Mouse (Mus musculus) midbrain, embryonic 15.5 days (tissue): Measurements from ENCODE around the gene Atp2a2. TPM values are rescaled to one million over a fixed set of nuclear protein-coding genes. Genes with fewer than 3 reads are reported as not detected.
A peak's percentile ranks its signal among the peaks of the same experiment; 100 is the strongest.

ENCODE experiments used
- ATAC-seq: fragments of 200-750 bp; cut with Nextera tagmentation; replicated peaks from 2 replicates; pipeline ENCODE4 v1.8.0; 2017; ENCODE audit warnings: moderate TSS enrichment
- H3K27ac ChIP-seq: fragments of 300-500 bp; sonication (generic); 2 replicates; pipeline ENCODE4 v1.5.1; 2015; ENCODE audit warnings: mild to moderate bottlenecking, inconsistent platforms
- H3K27me3 ChIP-seq: fragments of 300-500 bp; sonication (generic); replicated peaks from 2 replicates; pipeline ENCODE4 v1.6.1; 2015; ENCODE audit warnings: inconsistent platforms
- H3K36me3 ChIP-seq: fragments of 300-500 bp; sonication (generic); replicated peaks from 2 replicates; pipeline ENCODE4 v1.6.1; 2015; ENCODE audit warnings: inconsistent platforms
- H3K4me1 ChIP-seq: fragments of 300-500 bp; sonication (generic); 2 replicates; pipeline ENCODE4 v1.6.1; 2015; ENCODE audit warnings: inconsistent platforms
- H3K4me2 ChIP-seq: fragments of 300-500 bp; sonication (generic); 2 replicates; pipeline ENCODE4 v1.6.1; 2015; ENCODE audit warnings: inconsistent platforms, mild to moderate bottlenecking, moderate library complexity
- H3K4me3 ChIP-seq: fragments of 300-500 bp; sonication (generic); 2 replicates; pipeline ENCODE4 v1.5.1; 2015; ENCODE audit warnings: mild to moderate bottlenecking, inconsistent platforms
- H3K9ac ChIP-seq: fragments of 300-500 bp; sonication (generic); 2 replicates; pipeline ENCODE4 v1.6.1; 2015; ENCODE audit warnings: mild to moderate bottlenecking, inconsistent platforms
- H3K9me3 ChIP-seq: fragments of 300-500 bp; sonication (generic); 2 replicates; pipeline ENCODE4 v1.6.1; 2016; ENCODE audit warnings: inconsistent platforms
- WGBS: fragments of 180-500 bp; shearing (Covaris S2); methylation state at CpG from one replicate; pipeline ENCODE4 v1.1.7; 2015; ENCODE audit warnings: mixed read lengths; 5-methylcytosine and 5-hydroxymethylcytosine counted together
- polyA plus RNA-seq: library from polyadenylated mRNA; unstranded; fragments of >200 nt; fragmentation: Nextera tagmentation; extraction: Ambion mirVana; gene quantifications from 2 replicates; pipeline ENCODE4 v1.2.1, GENCODE M21; 2015

The Atp2a2 gene
- polyA plus RNA-seq, 1 experiment from 2014 or later = 46.3 TPM

DNA sequence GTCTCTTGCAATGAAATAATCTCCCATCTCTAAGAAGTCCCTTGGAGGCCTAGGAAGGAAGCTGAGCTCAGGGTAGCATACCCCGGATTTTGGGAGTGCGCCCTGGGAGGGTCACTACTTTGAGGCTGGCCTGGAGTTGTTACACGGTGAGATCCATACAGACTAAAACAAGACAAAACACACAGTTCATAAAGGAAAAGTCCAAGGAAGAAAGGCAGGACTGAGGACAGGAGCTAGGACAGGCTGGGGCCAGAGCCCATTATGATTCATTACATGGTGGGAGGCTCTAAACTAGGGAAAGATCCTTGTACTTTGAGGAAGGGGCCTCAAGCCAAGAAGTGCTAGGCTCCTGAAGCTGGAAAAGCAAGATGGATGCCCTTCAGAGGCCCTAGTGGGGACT lies 26.6 kb upstream of the Atp2a2 start:
- H3K27me3 ChIP-seq = no peaks in the 10 kb centered on the region
- H3K9me3 ChIP-seq = no peaks in the 10 kb centered on the region
- no peak overlapping the region for H3K4me2 ChIP-seq
- no peak overlapping the region for H3K9ac ChIP-seq
- H3K36me3 ChIP-seq = no peaks in the 10 kb centered on the region
- ATAC-seq = no peak
- H3K4me3 ChIP-seq = no peak overlapping the region
- peaks cover 5% of the 10 kb centered on the region; the same call in 1 of the 2 replicates for H3K4me1 ChIP-seq
- 64% methylated on average over 3 of the region's 3 CpGs for WGBS
- no peak overlapping the region for H3K27ac ChIP-seq

GRCm38 (mm10) chr5:122527761-122528160 lies 25.7 kb upstream of the Atp2a2 start:
- no peak overlapping the region for H3K27ac ChIP-seq
- no peak overlapping the region for H3K9ac ChIP-seq
- H3K4me3 ChIP-seq = no peak overlapping the region
- no peaks in the 10 kb centered on the region for H3K27me3 ChIP-seq
- 62% methylated on average over 11 of the region's 11 CpGs for WGBS
- H3K4me1 ChIP-seq = peaks cover 5% of the 10 kb centered on the region; the same call in 1 of the 2 replicates
- H3K4me2 ChIP-seq = no peak overlapping the region
- no peaks in the 10 kb centered on the region for H3K9me3 ChIP-seq
- ATAC-seq = no peak
- H3K36me3 ChIP-seq = no peaks in the 10 kb centered on the region

DNA sequence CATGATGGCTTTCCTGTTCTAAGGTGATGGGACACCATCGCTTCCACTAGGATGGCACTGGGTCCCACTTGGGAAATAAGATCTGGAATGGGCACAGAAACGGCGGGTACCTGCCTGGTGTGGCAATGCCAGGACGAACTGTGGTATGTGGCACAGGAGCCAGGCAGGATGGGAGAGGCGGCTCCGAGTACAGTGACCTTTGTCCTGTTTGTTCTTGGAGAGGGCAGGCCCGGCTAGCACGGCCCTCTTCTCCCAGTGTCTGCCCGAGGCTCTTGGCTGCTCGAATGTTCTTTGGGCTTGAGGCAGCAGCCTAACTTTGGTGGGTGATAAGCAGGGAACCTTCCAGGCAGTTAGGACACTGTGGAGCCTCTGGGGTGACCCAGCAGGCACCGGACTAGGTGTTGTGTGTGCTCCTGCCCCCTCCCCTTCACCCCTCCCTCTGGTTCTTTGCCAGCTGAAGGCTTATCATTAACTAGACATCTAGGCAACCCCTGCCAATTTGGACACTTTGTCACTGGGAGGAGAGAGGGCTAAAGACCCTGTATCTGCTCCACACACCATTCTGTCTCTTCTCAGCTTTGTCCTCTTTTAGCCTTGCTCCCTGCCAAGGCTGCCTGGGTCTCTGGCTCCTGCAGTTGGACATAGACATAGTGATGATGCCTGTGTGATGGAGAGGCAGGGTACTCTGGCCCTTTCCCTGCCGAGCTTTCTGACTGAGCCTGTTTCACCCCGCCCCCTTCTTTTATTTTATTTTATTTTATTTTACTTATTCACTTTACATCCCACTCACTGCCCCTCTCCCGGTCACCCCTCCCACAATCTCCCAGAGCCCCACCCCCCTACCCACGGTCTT lies 25.1 kb upstream of the Atp2a2 start:
- H3K9me3 ChIP-seq = no peaks in the 10 kb centered on the region
- H3K4me1 ChIP-seq = peaks cover 5% of the 10 kb centered on the region; the same call in 1 of the 2 replicates
- ATAC-seq = no peak
- no peak overlapping the region for H3K9ac ChIP-seq
- H3K36me3 ChIP-seq = no peaks in the 10 kb centered on the region
- WGBS = 74% methylated on average over 15 of the region's 15 CpGs
- no peak overlapping the region for H3K4me2 ChIP-seq
- peak overlapping the region; percentile 49; the same call in 1 of the 2 replicates for H3K27ac ChIP-seq
- H3K4me3 ChIP-seq = no peak overlapping the region
- H3K27me3 ChIP-seq = no peaks in the 10 kb centered on the region

DNA sequence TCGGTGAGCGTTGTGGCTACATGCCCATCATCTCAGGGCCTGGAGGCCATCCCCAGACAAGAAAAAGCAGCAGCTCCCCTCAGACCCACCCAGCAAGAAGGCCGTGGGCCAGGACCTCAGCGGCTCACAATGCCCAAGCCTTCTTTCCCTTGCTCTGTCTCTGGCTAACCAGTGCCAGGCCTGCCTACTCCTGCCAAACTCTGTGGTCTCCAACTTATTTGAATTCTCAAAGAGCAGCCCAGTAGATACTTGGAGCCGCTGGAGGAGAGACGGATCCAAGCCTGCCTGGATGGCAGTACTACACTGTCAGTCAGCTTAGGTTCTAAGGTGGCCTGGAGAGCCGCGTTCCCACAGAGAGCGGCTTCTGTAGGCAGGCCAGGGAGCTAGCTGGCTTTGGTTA lies 24.4 kb upstream of the Atp2a2 start:
- 83% methylated on average over 9 of the region's 9 CpGs for WGBS
- H3K4me3 ChIP-seq = no peak overlapping the region
- H3K27ac ChIP-seq = peak overlapping the region; percentile 49; the same call in 1 of the 2 replicates
- H3K9me3 ChIP-seq = no peaks in the 10 kb centered on the region
- H3K36me3 ChIP-seq = no peaks in the 10 kb centered on the region
- ATAC-seq = no peak
- peaks cover 5% of the 10 kb centered on the region; the same call in 1 of the 2 replicates for H3K4me1 ChIP-seq
- no peak overlapping the region for H3K4me2 ChIP-seq
- no peaks in the 10 kb centered on the region for H3K27me3 ChIP-seq
- no peak overlapping the region for H3K9ac ChIP-seq

- Histone ChIP-seq H3K9ac (no peak overlapping the region), H3K27ac (no peak overlapping the region), H3K36me3 (no peaks in the 10 kb centered on the region), H3K9me3 (no peaks in the 10 kb centered on the region), H3K4me2 (no peak overlapping the region), H3K27me3 (no peaks in the 10 kb centered on the region), H3K4me1 (peaks cover 5% of the 10 kb centered on the region; the same call in 1 of the 2 replicates), H3K4me3 (no peak overlapping the region)
- WGBS = 87% methylated on average over 14 of the region's 14 CpGs
- ATAC-seq = no peak
Measured at GRCm38 (mm10) chr5:122525238-122525931, 23.4 kb upstream of the Atp2a2 start.

DNA sequence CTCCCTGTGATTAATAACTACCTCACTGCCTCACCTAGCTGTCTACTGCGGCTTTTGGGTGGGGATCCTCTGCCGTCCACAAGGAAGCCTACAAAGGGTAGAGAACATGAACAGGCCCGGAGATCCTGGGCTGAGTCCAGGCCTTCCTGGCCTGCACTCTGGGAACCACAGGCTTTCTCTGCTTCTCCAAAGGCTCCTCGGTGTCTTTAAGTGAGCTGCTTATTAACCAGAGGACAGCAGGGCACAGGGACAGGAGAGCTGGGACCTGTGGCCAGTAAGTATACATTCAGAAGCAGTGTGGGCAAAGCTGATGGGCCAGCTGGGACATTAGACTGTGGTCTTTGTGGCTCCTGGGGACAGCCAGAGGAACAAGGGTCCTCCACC lies 22.8 kb upstream of the Atp2a2 start:
- Histone ChIP-seq H3K36me3 (no peaks in the 10 kb centered on the region), H3K4me3 (no peak overlapping the region), H3K4me2 (no peak overlapping the region), H3K27me3 (no peaks in the 10 kb centered on the region), H3K9ac (no peak overlapping the region), H3K27ac (no peak overlapping the region), H3K9me3 (no peaks in the 10 kb centered on the region), H3K4me1 (peaks cover 5% of the 10 kb centered on the region; the same call in 1 of the 2 replicates)
- no peak for ATAC-seq
- WGBS = 88% methylated on average over 4 of the region's 4 CpGs

DNA sequence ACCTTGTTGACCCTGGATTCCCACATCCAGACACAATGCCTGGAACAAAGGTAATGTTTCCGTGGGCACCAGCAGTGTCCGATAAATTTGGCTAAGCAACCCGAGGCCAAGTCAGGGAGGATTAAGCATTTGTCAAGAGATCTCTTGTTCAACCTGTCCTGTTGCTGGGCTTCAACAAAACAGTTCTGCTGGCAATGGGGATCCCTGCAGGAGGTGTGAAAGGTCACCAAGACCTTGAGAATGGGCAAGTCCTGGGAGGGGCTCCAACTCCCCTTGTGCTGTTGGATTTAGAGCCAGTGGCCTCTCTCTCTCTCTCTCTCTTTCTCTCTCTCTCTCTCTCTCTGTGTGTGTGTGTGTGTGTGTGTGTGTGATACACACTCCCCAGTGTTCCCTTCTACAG lies 22.2 kb upstream of the Atp2a2 start:
- Histone ChIP-seq H3K9ac (no peak overlapping the region), H3K27me3 (no peaks in the 10 kb centered on the region), H3K9me3 (no peaks in the 10 kb centered on the region), H3K4me2 (no peak overlapping the region), H3K4me1 (peaks cover 5% of the 10 kb centered on the region; the same call in 1 of the 2 replicates), H3K36me3 (no peaks in the 10 kb centered on the region), H3K4me3 (no peak overlapping the region), H3K27ac (no peak overlapping the region)
- WGBS = 32% methylated on average over 3 of the region's 3 CpGs
- no peak for ATAC-seq

- Histone ChIP-seq H3K36me3 (no peaks in the 10 kb centered on the region), H3K9me3 (no peaks in the 10 kb centered on the region), H3K27me3 (no peaks in the 10 kb centered on the region), H3K4me1 (no peaks in the 10 kb centered on the region), H3K4me2 (no peak overlapping the region), H3K9ac (no peak overlapping the region), H3K4me3 (no peak overlapping the region), H3K27ac (no peak overlapping the region)
- WGBS = 36% methylated on average over 3 of the region's 3 CpGs
- ATAC-seq = no peak
Measured at GRCm38 (mm10) chr5:122521130-122521473, 19.1 kb upstream of the Atp2a2 start.

DNA sequence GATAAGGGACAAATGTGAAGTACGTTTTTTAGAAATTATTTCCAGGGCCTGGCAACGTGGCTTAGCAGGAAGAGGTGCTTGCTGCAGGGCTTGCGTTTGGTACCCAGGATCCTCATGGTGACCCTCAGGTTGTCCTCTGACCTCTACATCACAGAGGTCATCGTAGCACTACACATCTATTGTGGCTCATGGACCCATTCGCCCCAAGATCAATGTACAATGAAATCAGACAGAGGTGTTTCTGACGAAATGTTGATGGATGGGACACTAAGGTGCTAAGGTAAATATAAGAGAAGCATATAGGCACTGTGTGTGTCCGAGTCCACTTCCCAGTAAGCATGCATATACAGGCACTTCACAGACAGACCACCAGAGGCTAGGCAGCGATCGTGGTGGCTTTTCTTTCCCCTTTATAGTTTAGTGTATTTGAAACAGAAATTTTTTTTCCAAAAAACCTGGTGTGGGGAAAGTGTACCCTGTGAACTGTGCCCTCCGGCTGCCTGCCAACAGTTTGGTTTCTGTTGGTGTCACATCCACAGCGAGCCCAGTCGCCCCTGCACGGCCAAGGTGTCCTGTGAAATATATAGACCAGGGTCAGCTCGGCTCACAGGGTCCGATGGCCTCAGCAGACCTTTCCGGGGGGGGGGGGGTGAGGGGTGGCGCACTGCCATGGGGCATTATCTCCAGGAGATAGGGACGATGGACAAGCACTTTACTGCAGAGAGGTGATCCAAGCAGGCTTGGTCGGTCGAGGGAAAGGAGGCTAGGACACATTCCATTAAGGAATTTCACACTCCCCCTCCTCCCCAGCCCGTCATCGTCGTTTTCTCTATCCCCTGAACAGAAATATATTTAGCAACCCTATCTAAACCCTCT lies 18.5 kb upstream of the Atp2a2 start:
- no peak for ATAC-seq
- Histone ChIP-seq H3K9me3 (no peaks in the 10 kb centered on the region), H3K27ac (no peak overlapping the region), H3K4me1 (no peaks in the 10 kb centered on the region), H3K4me2 (no peak overlapping the region), H3K9ac (no peak overlapping the region), H3K27me3 (no peaks in the 10 kb centered on the region), H3K36me3 (no peaks in the 10 kb centered on the region), H3K4me3 (no peak overlapping the region)
- WGBS = 70% methylated on average over 23 of the region's 23 CpGs

DNA sequence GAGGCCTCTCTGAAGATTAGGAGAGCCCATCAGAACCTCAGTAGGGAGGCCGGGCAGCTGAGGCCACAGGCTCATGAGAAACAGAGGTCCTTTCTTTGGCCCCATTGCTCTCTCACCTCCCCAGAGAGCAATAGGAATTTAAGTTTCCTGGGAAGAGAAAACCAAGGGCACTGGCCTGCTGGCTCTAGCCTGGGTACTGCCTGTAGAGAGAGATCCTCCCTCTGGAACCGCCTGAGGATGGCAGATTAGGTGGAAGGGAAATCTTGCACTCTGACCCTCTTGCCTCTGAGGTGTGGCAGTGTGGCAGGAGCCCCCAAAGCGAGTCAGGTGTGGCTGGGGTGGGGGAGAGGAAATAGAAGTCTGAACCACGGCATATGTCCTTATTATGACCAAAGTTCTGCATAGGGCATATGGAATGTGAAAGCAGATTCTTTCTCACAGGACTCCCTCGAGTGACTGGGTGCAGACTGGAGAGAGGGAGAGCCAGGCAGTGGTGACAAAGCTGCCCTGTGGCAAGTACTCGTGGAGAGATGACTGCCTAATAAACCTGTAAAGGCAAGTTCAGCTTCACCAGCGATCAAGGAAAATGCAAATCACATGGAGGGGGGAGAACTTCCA lies 17.1 kb upstream of the Atp2a2 start:
- H3K9me3 ChIP-seq = no peaks in the 10 kb centered on the region
- H3K4me2 ChIP-seq = no peak overlapping the region
- WGBS = 59% methylated on average over 7 of the region's 7 CpGs
- H3K27ac ChIP-seq = no peak overlapping the region
- no peaks in the 10 kb centered on the region for H3K27me3 ChIP-seq
- H3K9ac ChIP-seq = no peak overlapping the region
- H3K4me1 ChIP-seq = peaks cover 3% of the 10 kb centered on the region
- ATAC-seq = no peak
- no peak overlapping the region for H3K4me3 ChIP-seq
- H3K36me3 ChIP-seq = no peaks in the 10 kb centered on the region

DNA sequence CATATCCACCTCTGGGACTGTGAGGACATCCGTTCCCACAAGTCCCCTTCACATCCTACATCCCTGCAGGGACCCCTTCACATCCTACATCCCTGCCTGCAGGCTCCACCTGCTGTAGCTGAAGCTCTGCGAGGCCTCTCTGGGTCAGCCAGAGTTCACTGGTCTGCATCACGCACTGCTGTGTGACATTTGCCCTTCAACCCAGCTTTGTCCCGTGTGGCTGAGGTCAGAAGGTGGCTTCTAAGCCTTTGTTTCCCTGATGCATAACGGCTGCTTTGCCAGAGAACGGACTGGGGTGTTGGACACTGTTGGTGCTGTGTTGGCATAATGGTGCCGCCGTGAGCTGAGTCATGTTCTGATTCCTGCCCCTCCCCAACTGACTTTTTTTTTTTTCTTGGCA lies 16.2 kb upstream of the Atp2a2 start:
- Histone ChIP-seq H3K9ac (no peak overlapping the region), H3K4me2 (no peak overlapping the region), H3K27ac (no peak overlapping the region), H3K36me3 (no peaks in the 10 kb centered on the region), H3K9me3 (no peaks in the 10 kb centered on the region), H3K4me1 (peaks cover 10% of the 10 kb centered on the region), H3K4me3 (no peak overlapping the region), H3K27me3 (no peaks in the 10 kb centered on the region)
- 29% methylated on average over 8 of the region's 8 CpGs for WGBS
- no peak for ATAC-seq

GRCm38 (mm10) chr5:122516901-122517300 lies 14.9 kb upstream of the Atp2a2 start:
- H3K36me3 ChIP-seq = no peaks in the 10 kb centered on the region
- no peaks in the 10 kb centered on the region for H3K27me3 ChIP-seq
- no peak overlapping the region for H3K4me3 ChIP-seq
- no peak for ATAC-seq
- no peaks in the 10 kb centered on the region for H3K9me3 ChIP-seq
- 88% methylated on average over 5 of the region's 5 CpGs for WGBS
- peaks cover 10% of the 10 kb centered on the region for H3K4me1 ChIP-seq
- no peak overlapping the region for H3K9ac ChIP-seq
- H3K27ac ChIP-seq = no peak overlapping the region
- H3K4me2 ChIP-seq = no peak overlapping the region
